Comparison of ENCODE assay signal across 9 mouse cellular contexts in genomic region chr4:44199968-44200367, GRCm38 (mm10). TPM values are rescaled to one million over a fixed set of nuclear protein-coding genes. Genes with fewer than 3 reads are reported as not detected.
DNase-seq lines count a peak whose midpoint lies in the region; ATAC-seq and TF ChIP-seq lines count a peak whose summit lies in the region.
"Had no signal": no experiment of that assay in that cellular context is flagged by ENCODE, and none has a peak within 500 bp of the region (broad histone marks: within the 10 kb centered on the region; RNA-seq: fewer than 3 reads in every experiment).

No protein-coding gene starts in this region.

- H3K9me3 ChIP-seq in forebrain, postnatal 0 days (ENCODE audit: low read length), result no peaks in the 10 kb centered on the region
- H3K9me3 ChIP-seq in forebrain, embryonic 10.5 days, result no peaks in the 10 kb centered on the region
- H3K9me3 ChIP-seq in lung, embryonic 14.5 days (ENCODE audit: low read depth, low read length), result no peaks in the 10 kb centered on the region
- H3K9me3 ChIP-seq: stomach, embryonic 15.5 days had no signal

- TF ChIP-seq CTCF in forebrain, postnatal 0 days (IDR thresholded peaks at IDR 0.05; ENCODE audit: low read depth), result peak; percentile 75
- peak; percentile 68 for TF ChIP-seq CTCF in lung, embryonic 14.5 days (IDR thresholded peaks at IDR 0.05; ENCODE audit: low read depth)
- TF ChIP-seq CTCF in lung, adult 2 months (IDR thresholded peaks at IDR 0.05; ENCODE audit: insufficient read depth, low read length), result no peak
- peak; percentile 25; the same call in 1 of the 2 replicates for TF ChIP-seq CTCF in brain, embryonic 14.5 days (IDR thresholded peaks at IDR 0.05; ENCODE audit: borderline replicate concordance, extremely low read depth, insufficient read depth, insufficient read length)

- no peak overlapping the region for H3K9ac ChIP-seq in forebrain, postnatal 0 days
- no peak overlapping the region for H3K9ac ChIP-seq in lung, embryonic 14.5 days
- H3K9ac ChIP-seq: stomach, embryonic 15.5 days had no signal

- no peaks in the 10 kb centered on the region for H3K36me3 ChIP-seq in forebrain, postnatal 0 days (ENCODE audit: insufficient read depth)
- no peaks in the 10 kb centered on the region for H3K36me3 ChIP-seq in forebrain, embryonic 10.5 days (replicated peaks)
- H3K36me3 ChIP-seq in lung, embryonic 14.5 days (ENCODE audit: insufficient read depth), result no peaks in the 10 kb centered on the region
- H3K36me3 ChIP-seq: stomach, embryonic 15.5 days had no signal

- no peak overlapping the region for H3K27ac ChIP-seq in forebrain, postnatal 0 days (ENCODE audit: low read depth, low read length)
- H3K27ac ChIP-seq in forebrain, embryonic 10.5 days, result no peak overlapping the region
- H3K27ac ChIP-seq in lung, embryonic 14.5 days (ENCODE audit: low read depth), result no peak overlapping the region
- H3K27ac ChIP-seq: stomach, embryonic 15.5 days had no signal

- no peak for TF ChIP-seq POLR2A in lung, adult 2 months (IDR thresholded peaks at IDR 0.05; ENCODE audit: borderline replicate concordance, extremely low read depth, low read depth, low read length)
- TF ChIP-seq POLR2A in brain, embryonic 14.5 days (IDR thresholded peaks at IDR 0.05; ENCODE audit: borderline replicate concordance, extremely low read depth, insufficient read depth, insufficient read length, poor library complexity, severe bottlenecking), result no peak

- H3K4me1 ChIP-seq in forebrain, postnatal 0 days (ENCODE audit: insufficient read depth), result no peaks in the 10 kb centered on the region
- peaks cover under 1% of the 10 kb centered on the region; the same call in 1 of the 2 replicates for H3K4me1 ChIP-seq in forebrain, embryonic 10.5 days
- no peaks in the 10 kb centered on the region for H3K4me1 ChIP-seq in lung, embryonic 14.5 days (ENCODE audit: insufficient read depth)
- H3K4me1 ChIP-seq in lung, adult 2 months (ENCODE audit: control insufficient read depth, insufficient read depth, low read length), result no peaks in the 10 kb centered on the region; the same call in none of the 2 replicates
- H3K4me1 ChIP-seq: stomach, embryonic 15.5 days had no signal

- WGBS in forebrain, postnatal 0 days, result 88% methylated on average over 1 of the region's 1 CpGs
- WGBS in forebrain, embryonic 10.5 days, result 73% methylated on average over 1 of the region's 1 CpGs
- 61% methylated on average over 1 of the region's 1 CpGs for WGBS in lung, embryonic 14.5 days
- 74% methylated on average over 1 of the region's 1 CpGs for WGBS in lung, adult 2 months

- H3K4me3 ChIP-seq in forebrain, postnatal 0 days (ENCODE audit: low read depth, low read length), result no peak overlapping the region
- H3K4me3 ChIP-seq in forebrain, embryonic 10.5 days, result no peak overlapping the region
- H3K4me3 ChIP-seq in lung, embryonic 14.5 days (ENCODE audit: low read depth, low read length), result no peak overlapping the region
- H3K4me3 ChIP-seq in lung, adult 2 months (replicated peaks; ENCODE audit: extremely low read depth, low read depth, low read length), result no peak overlapping the region
- H3K4me3 ChIP-seq: stomach, embryonic 15.5 days had no signal

- no peak for ATAC-seq in forebrain, postnatal 0 days
- ATAC-seq in lung, embryonic 14.5 days (ENCODE audit: insufficient read depth), result no peak

- peak; percentile 69 for DNase-seq in forebrain, postnatal 0 days
- DNase-seq in forebrain, embryonic 10.5 days (ENCODE audit: extremely low spot score, low spot score), result no peak
- peak; percentile 84 for DNase-seq in lung, embryonic 14.5 days
- no peak for DNase-seq in lung, adult 2 months
- DNase-seq in brain, embryonic 14.5 days (ENCODE audit: low read depth), result peak; percentile 62
- peak; percentile 70 for DNase-seq in lung, postnatal 36 days
- DNase-seq in frontal cortex, postnatal 10 days (ENCODE audit: low spot score in 2 of 2), result no peak
- DNase-seq in frontal cortex, postnatal 36 days (ENCODE audit: low spot score in 2 of 2), result no peak

- no peaks in the 10 kb centered on the region for H3K27me3 ChIP-seq in forebrain, postnatal 0 days (ENCODE audit: insufficient read depth, low read length)
- H3K27me3 ChIP-seq in forebrain, embryonic 10.5 days (ENCODE audit: poor library complexity, severe bottlenecking), result no peaks in the 10 kb centered on the region
- no peaks in the 10 kb centered on the region for H3K27me3 ChIP-seq in lung, embryonic 14.5 days (ENCODE audit: insufficient read depth, low read length)
- H3K27me3 ChIP-seq: stomach, embryonic 15.5 days had no signal

- no peak overlapping the region for H3K4me2 ChIP-seq in forebrain, postnatal 0 days (ENCODE audit: low read depth)
- H3K4me2 ChIP-seq in lung, embryonic 14.5 days, result no peak overlapping the region
- H3K4me2 ChIP-seq: stomach, embryonic 15.5 days had no signal

RNA-seq across cellular contexts. Expression of gene Rnf38, which starts 33.6 kb away (rescaled TPM):
- total RNA-seq in forebrain, postnatal 0 days (2014; rRNA removed), result 51.4 and 82.7 TPM in 2 replicates
- 12.3 and 17.6 TPM in 2 replicates for polyA plus RNA-seq in forebrain, postnatal 0 days (2015; fragmentation: Nextera tagmentation; extraction: Ambion mirVana)
- 34.2 TPM in 2 replicates for polyA plus RNA-seq in forebrain, embryonic 10.5 days (2016; fragmentation: Nextera tagmentation; extraction: Ambion mirVana)
- polyA plus RNA-seq in lung, embryonic 14.5 days (2014; fragmentation: Nextera tagmentation; extraction: Ambion mirVana), result 30.7 and 33.2 TPM in 2 replicates
- 114 and 123 TPM in 2 replicates for polyA plus RNA-seq in lung, adult 2 months (2012; rRNA removed)
- polyA plus RNA-seq in brain, embryonic 14.5 days (2012; rRNA removed), result 284 and 293 TPM in 2 replicates

Comparison
In these comparisons a context has a peak if more than half of its experiments do, and no peak if none do; other contexts are left out.
1. DNase-seq: peak in forebrain, postnatal 0 days (single experiment), lung, embryonic 14.5 days (single experiment), brain, embryonic 14.5 days (single experiment) and lung, postnatal 36 days (single experiment); none in forebrain, embryonic 10.5 days (single experiment), lung, adult 2 months (single experiment), frontal cortex, postnatal 10 days (0 of 2) and frontal cortex, postnatal 36 days (0 of 2).